Mouse (Mus musculus) heart, embryonic 11.5 days (tissue): ENCODE data around the gene Rdh5. TPM values are rescaled to one million over a fixed set of nuclear protein-coding genes. Genes with fewer than 3 reads are reported as not detected.

Source experiments
- ATAC-seq: fragments of 200-750 bp; cut with Nextera tagmentation; replicated peaks from 2 replicates; pipeline ENCODE4 v1.8.0; 2017; ENCODE audit warnings: moderate library complexity; ENCODE audit not compliant: insufficient number of reproducible peaks, low FRiP score, low TSS enrichment
- H3K27ac ChIP-seq: fragments of 300-500 bp; sonication (generic); 2 replicates; pipeline ENCODE4 v1.5.1; 2014; ENCODE audit warnings: mild to moderate bottlenecking, low read depth, low read length
- H3K27me3 ChIP-seq: fragments of 300-500 bp; sonication (generic); 2 replicates; pipeline ENCODE4 v1.6.1; 2014; ENCODE audit warnings: mild to moderate bottlenecking, low read length, mixed read lengths; ENCODE audit not compliant: control insufficient read depth, insufficient read depth
- H3K36me3 ChIP-seq: fragments of 300-500 bp; sonication (generic); 2 replicates; pipeline ENCODE4 v1.6.1; 2014; ENCODE audit warnings: mild to moderate bottlenecking, low read length, moderate library complexity, mixed read lengths; ENCODE audit not compliant: control insufficient read depth, insufficient read depth
- H3K4me1 ChIP-seq: fragments of 300-500 bp; sonication (generic); 2 replicates; pipeline ENCODE4 v1.6.1; 2014; ENCODE audit warnings: low read length; ENCODE audit not compliant: control insufficient read depth, insufficient read depth
- H3K4me2 ChIP-seq: fragments of 300-500 bp; sonication (generic); 2 replicates; pipeline ENCODE4 v1.6.1; 2014; ENCODE audit warnings: mild to moderate bottlenecking, moderate library complexity
- H3K4me3 ChIP-seq: fragments of 300-500 bp; sonication (generic); 2 replicates; pipeline ENCODE4 v1.5.1; 2014; ENCODE audit warnings: low read depth, low read length
- H3K9ac ChIP-seq: fragments of 300-500 bp; sonication (generic); 2 replicates; pipeline ENCODE4 v1.6.1; 2014; ENCODE audit warnings: mild to moderate bottlenecking, low read depth, low read length, moderate library complexity
- H3K9me3 ChIP-seq: fragments of 300-500 bp; sonication (generic); replicated peaks from 2 replicates; pipeline ENCODE4 v1.6.1; 2016; ENCODE audit warnings: low read length; ENCODE audit not compliant: control insufficient read depth
- whole genome bisulfite sequencing: fragments of 180-500 bp; shearing (Covaris S2); extraction: QIAGEN DNeasy Blood & Tissue Kit; methylation state at CpG from one replicate; pipeline ENCODE4 v1.1.7; 2014; ENCODE audit not compliant: insufficient replicate concordance; 5-methylcytosine and 5-hydroxymethylcytosine counted together
- polyA plus RNA-seq: library from polyadenylated mRNA; unstranded; fragments of >200 nt; fragmentation: Nextera tagmentation; extraction: Ambion mirVana; gene quantifications from 2 replicates; pipeline ENCODE4 v1.2.1, GENCODE M21; 2014

The Rdh5 gene
- polyA plus RNA-seq, 1 experiment from 2014 or later, result 8.1 TPM

DNA sequence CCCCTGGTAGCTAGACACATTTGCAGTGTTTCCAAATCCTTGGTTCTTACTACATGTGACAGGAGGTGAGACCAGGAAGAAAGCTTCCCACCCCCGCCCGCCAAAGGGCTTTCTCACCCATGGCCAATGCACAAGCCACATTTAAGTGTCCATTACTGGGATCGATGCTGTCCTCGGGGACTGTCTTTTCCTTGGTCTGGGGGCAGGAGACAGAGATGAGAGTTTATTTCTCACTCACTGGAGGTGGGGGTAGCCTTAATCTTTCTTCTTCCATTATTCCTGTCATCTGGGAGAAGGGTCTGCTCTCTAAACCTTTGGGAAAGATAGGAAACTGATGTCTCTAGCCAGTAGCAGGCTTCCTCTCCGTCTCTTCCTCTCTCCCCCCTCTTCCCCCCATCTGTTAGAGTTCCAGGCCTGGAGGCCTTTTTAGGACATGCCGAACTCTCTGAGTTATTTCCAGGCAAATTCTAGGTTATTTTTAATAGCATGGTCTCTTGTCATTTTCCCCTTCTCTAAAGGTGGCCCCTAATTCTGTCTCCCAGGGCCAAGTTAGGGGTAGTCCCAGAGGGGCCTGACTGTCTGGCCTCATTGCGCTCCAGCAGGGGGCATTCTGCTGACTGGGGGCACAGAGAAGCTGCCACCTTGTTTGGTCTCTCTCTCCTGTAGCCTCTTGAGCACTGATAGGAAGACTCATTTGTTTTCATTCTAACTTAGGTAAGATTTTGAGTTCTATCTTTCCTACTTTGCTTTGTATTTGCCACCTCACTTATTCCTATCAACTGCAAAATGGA, 12.5 kb upstream of the Rdh5 start:
- whole genome bisulfite sequencing, result 47% methylated on average over 7 of the region's 7 CpGs
- Histone ChIP-seq H3K36me3 (no peaks in the 10 kb centered on the region), H3K27me3 (peaks cover 33% of the 10 kb centered on the region), H3K4me1 (peaks cover 13% of the 10 kb centered on the region), H3K4me3 (no peak overlapping the region), H3K9me3 (no peaks in the 10 kb centered on the region), H3K4me2 (no peak overlapping the region), H3K9ac (no peak overlapping the region), H3K27ac (no peak overlapping the region)
- ATAC-seq, result no peak

DNA sequence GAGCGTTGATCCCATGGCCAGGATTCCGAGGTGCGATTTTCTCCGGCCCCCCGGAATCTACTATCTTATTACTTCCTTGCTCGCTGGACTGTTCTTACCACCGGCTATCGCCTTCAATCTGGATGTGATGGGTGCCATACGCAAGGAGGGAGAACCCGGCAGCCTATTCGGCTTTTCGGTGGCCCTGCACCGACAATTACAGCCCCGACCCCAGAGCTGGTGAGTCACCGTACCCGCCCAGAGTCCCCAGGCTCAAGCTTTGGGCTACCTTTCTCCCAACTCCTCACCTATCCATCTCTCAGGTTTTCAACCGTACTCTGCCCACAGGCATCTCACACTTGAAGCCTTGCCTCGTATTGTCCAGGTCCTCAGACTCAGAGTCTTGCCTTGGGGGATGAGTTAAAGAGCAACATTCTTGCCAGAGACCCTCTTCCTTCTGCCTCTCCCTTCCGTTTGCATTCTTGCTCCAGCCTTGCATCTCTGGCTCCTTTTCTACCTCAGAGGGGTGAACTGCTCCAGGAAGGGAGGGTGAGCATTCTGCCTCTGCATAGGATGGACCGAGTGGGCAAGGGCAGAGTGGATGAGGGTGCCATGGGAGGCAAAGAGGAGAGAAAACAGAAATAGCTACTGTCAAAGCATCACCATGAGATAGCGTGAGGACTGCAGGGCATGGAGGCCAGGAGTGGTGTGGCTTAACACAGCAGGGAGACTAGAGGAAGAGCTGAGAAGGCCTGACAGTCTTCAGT, 11.5 kb upstream of the Rdh5 start:
- no peaks in the 10 kb centered on the region for H3K9me3 ChIP-seq
- peak overlapping the region; percentile 52; the same call in 1 of the 2 replicates for H3K9ac ChIP-seq
- WGBS, result 2% methylated on average over 21 of the region's 21 CpGs
- peaks cover 13% of the 10 kb centered on the region for H3K4me1 ChIP-seq
- H3K4me2 ChIP-seq, result peak overlapping the region; percentile 87
- peaks cover 35% of the 10 kb centered on the region for H3K27me3 ChIP-seq
- H3K27ac ChIP-seq, result no peak overlapping the region
- no peaks in the 10 kb centered on the region for H3K36me3 ChIP-seq
- peak overlapping the region; percentile 50 for H3K4me3 ChIP-seq
- no peak for ATAC-seq

GRCm38 (mm10) chr10:128933574-128933973, 10.9 kb upstream of the Rdh5 start, which contains the start of gene Itga7:
Gene Itga7, plus strand, starts transcription at chr10:128933818.
- Histone ChIP-seq H3K4me2 (peak within 1 kb of the TSS; percentile 87), H3K27ac (no peak within 1 kb of the TSS), H3K4me3 (peak within 1 kb of the TSS; percentile 50), H3K36me3 (no peaks in the 10 kb centered on the region), H3K9ac (peak within 1 kb of the TSS; percentile 52; the same call in 1 of the 2 replicates), H3K9me3 (no peaks in the 10 kb centered on the region), H3K27me3 (peaks cover 33% of the 10 kb centered on the region), H3K4me1 (peaks cover 13% of the 10 kb centered on the region)
- ATAC-seq, result peak; percentile 63
- WGBS, result under 1% methylated on average over 26 of the region's 26 CpGs

DNA sequence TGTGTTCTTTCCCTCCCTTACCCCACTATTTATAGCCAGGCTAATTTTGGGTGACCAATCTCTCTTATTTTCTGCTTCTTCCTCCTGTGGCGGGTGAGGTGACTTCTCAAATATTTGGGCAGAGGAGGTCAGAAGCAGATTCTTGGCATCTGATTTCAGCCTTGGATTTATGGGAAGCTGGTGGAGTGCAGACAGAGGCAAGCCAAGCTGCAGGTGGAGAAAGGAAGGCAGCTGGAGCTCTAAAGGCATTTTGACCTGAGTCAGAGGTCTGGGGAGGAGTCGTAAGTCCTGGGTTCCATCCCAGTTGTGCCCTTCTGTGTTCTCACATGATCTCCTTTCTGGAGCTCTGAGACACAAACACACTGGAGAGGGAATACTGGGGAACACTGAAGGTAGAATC, 8.8 kb upstream of the Rdh5 start:
- peaks cover 33% of the 10 kb centered on the region for H3K27me3 ChIP-seq
- no peaks in the 10 kb centered on the region for H3K36me3 ChIP-seq
- no peak overlapping the region for H3K4me2 ChIP-seq
- no peak overlapping the region for H3K9ac ChIP-seq
- no peak for ATAC-seq
- no peak overlapping the region for H3K27ac ChIP-seq
- no peak overlapping the region for H3K4me3 ChIP-seq
- WGBS, result 47% methylated on average over 2 of the region's 2 CpGs
- H3K4me1 ChIP-seq, result peaks cover 13% of the 10 kb centered on the region
- no peaks in the 10 kb centered on the region for H3K9me3 ChIP-seq

DNA sequence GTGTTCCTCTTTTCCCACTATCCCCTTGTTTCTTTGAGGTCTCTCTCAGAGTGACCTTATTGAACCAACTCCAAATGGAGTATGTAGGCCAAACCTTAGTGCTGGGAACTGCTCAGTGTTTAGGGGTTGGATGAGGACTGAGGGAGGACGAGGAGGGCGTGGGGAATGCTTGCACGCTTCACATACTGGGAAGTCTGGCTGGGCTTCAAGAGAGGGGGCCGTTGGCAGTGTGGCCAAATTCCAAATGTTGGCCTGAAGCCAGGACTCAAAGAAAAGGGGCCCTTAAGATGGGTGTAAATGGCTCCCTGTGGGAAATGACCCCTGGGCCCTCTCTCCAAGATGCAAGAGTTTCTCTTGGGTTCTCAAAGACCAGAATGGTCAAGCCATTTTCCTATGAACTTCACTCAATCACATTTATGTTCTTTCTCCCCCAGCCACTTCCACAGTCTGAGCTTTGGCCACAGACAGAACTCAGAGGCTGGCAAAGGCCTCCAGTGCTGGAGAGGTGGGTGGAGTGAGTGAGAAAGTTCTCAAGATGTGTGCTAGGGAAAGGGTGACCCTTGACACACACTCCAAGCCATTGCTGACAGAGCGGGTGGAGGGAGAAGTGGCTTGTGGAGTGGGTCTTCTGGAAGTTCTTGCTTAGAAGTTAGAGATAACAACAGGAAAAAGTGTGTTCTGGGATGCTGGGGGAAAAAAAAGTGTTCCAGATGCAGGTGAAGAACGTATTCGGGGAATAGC, 7.1 kb upstream of the Rdh5 start:
- Histone ChIP-seq H3K9ac (no peak overlapping the region), H3K4me1 (peaks cover 13% of the 10 kb centered on the region), H3K9me3 (no peaks in the 10 kb centered on the region), H3K4me2 (no peak overlapping the region), H3K27me3 (peaks cover 30% of the 10 kb centered on the region), H3K27ac (no peak overlapping the region), H3K36me3 (no peaks in the 10 kb centered on the region), H3K4me3 (no peak overlapping the region)
- no peak for ATAC-seq
- 63% methylated on average over 7 of the region's 7 CpGs for WGBS

DNA sequence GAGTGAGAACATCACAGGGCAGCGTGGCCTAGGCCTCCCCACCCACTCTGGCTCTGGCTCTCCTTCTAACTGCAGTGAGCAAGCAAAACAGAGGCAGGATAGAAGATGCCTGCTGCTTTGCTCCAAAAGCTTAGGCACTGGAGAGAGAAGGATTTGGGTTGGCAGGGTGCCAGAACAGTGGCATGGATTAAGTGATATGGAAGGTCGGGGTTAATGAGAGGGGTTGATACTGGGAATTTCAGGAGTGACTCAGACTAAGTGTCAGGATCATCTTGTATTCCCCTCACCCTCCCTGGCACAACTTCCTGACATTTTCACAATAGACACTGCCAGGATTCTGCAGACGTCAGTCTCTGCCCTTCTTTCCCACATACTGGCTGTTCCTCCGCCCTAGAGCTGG, 5.7 kb upstream of the Rdh5 start:
- peaks cover 7% of the 10 kb centered on the region; the same call in 1 of the 2 replicates for H3K4me1 ChIP-seq

GRCm38 (mm10) chr10:128923935-128924334, 1.2 kb upstream of the Rdh5 start, which contains the start of gene Bloc1s1:
Gene Bloc1s1, minus strand, starts transcription at chr10:128924035.
- Histone ChIP-seq H3K27me3 (no peaks in the 10 kb centered on the region), H3K36me3 (no peaks in the 10 kb centered on the region), H3K27ac (peak within 1 kb of the TSS; percentile 88), H3K4me2 (peak within 1 kb of the TSS; percentile 90), H3K4me1 (peaks cover 13% of the 10 kb centered on the region), H3K9ac (peak within 1 kb of the TSS; percentile 90), H3K4me3 (peak within 1 kb of the TSS; percentile 90), H3K9me3 (no peaks in the 10 kb centered on the region)
- no peak for ATAC-seq
- 59% methylated on average over 9 of the region's 9 CpGs for WGBS

More for the DNA sequence above, 5.7 kb upstream of the Rdh5 start:
- Histone ChIP-seq H3K9ac (no peak overlapping the region), H3K4me2 (no peak overlapping the region), H3K27ac (no peak overlapping the region), H3K4me3 (no peak overlapping the region), H3K36me3 (no peaks in the 10 kb centered on the region), H3K27me3 (peaks cover 15% of the 10 kb centered on the region), H3K9me3 (no peaks in the 10 kb centered on the region)
- ATAC-seq, result no peak
- WGBS, result 21% methylated on average over 4 of the region's 4 CpGs

DNA sequence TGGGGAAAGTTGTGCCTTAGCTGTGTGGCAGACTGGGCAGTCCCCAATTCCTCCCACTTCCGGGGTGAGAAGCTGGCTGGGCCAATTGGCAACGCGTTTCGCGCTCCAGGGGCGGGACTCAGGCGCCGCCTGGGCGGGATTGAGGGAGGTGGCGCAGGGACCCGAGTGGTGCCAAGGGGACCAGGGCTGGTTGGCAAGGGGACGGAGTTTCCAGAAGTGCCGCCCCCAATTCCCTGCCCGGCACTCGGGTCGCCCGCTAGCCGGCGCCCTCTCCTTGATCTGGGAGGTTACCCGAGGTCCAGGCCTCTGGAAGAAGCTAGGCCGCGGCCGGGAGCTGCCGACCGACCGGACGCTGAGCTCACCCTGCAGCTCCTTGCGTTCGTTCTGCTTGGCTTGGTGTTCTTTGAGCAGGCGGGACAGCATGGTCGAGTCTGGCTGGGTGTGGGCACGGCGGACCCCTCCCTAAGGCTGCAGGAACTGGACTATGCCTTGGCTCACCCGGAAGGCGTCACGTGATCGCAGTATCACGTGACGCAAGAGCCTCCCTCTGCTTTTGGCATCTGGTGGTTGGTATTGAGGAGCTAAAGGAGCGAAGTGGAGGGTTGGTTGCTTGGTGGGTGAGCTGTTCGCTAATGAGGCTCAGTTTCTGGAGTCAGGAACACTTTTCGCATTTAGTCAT, 464 bp upstream of the Rdh5 start:
- Histone ChIP-seq H3K4me1 (peaks cover 13% of the 10 kb centered on the region), H3K4me3 (peak overlapping the region; percentile 90), H3K9me3 (no peaks in the 10 kb centered on the region), H3K27ac (peak overlapping the region; percentile 88), H3K9ac (peak overlapping the region; percentile 90), H3K27me3 (no peaks in the 10 kb centered on the region), H3K36me3 (no peaks in the 10 kb centered on the region; the same call in 1 of the 2 replicates), H3K4me2 (peak overlapping the region; percentile 90)
- under 1% methylated on average over 41 of the region's 42 CpGs for WGBS
- ATAC-seq, result peak; percentile 87
